Mouse (Mus musculus) heart, embryonic 15.5 days (tissue): ENCODE results near the gene Dusp6. TPM values are rescaled to one million over a fixed set of nuclear protein-coding genes. Genes with fewer than 3 reads are reported as not detected.

Experiments used
- ATAC-seq: fragments of 200-750 bp; cut with Nextera tagmentation; replicated peaks from 2 replicates; pipeline ENCODE4 v1.8.0; 2017; ENCODE audit warnings: low read depth, moderate TSS enrichment; ENCODE audit not compliant: insufficient number of reproducible peaks, insufficient read depth, low FRiP score
- H3K27ac ChIP-seq: fragments of 300-500 bp; sonication (generic); 2 replicates; pipeline ENCODE4 v1.5.1; 2015; ENCODE audit warnings: mild to moderate bottlenecking, inconsistent platforms
- H3K27me3 ChIP-seq: fragments of 300-500 bp; sonication (generic); 2 replicates; pipeline ENCODE4 v1.6.1; 2015; ENCODE audit warnings: inconsistent platforms
- H3K36me3 ChIP-seq: fragments of 300-500 bp; sonication (generic); 2 replicates; pipeline ENCODE4 v1.6.1; 2015; ENCODE audit warnings: mild to moderate bottlenecking, inconsistent platforms
- H3K4me1 ChIP-seq: fragments of 300-500 bp; sonication (generic); replicated peaks from 2 replicates; pipeline ENCODE4 v1.6.1; 2015; ENCODE audit warnings: inconsistent platforms
- H3K4me2 ChIP-seq: fragments of 300-500 bp; sonication (generic); 2 replicates; pipeline ENCODE4 v1.6.1; 2015; ENCODE audit warnings: inconsistent platforms, mild to moderate bottlenecking, moderate library complexity
- H3K4me3 ChIP-seq: fragments of 300-500 bp; sonication (generic); 2 replicates; pipeline ENCODE4 v1.5.1; 2015; ENCODE audit warnings: mild to moderate bottlenecking, inconsistent platforms
- H3K9ac ChIP-seq: fragments of 300-500 bp; sonication (generic); 2 replicates; pipeline ENCODE4 v1.6.1; 2015; ENCODE audit warnings: mild to moderate bottlenecking, inconsistent platforms
- H3K9me3 ChIP-seq: fragments of 300-500 bp; sonication (generic); replicated peaks from 2 replicates; pipeline ENCODE4 v1.6.1; 2016; ENCODE audit warnings: inconsistent platforms
- WGBS: fragments of 180-500 bp; shearing (Covaris S2); methylation state at CpG from one replicate; pipeline ENCODE4 v1.1.7; 2015; ENCODE audit warnings: mixed read lengths; 5-methylcytosine and 5-hydroxymethylcytosine counted together
- polyA plus RNA-seq: library from polyadenylated mRNA; unstranded; fragments of >200 nt; fragmentation: Nextera tagmentation; extraction: Ambion mirVana; gene quantifications from 2 replicates; pipeline ENCODE4 v1.2.1, GENCODE M21; 2015

Gene Dusp6
- polyA plus RNA-seq, 1 experiment from 2014 or later: 34.9 TPM

DNA sequence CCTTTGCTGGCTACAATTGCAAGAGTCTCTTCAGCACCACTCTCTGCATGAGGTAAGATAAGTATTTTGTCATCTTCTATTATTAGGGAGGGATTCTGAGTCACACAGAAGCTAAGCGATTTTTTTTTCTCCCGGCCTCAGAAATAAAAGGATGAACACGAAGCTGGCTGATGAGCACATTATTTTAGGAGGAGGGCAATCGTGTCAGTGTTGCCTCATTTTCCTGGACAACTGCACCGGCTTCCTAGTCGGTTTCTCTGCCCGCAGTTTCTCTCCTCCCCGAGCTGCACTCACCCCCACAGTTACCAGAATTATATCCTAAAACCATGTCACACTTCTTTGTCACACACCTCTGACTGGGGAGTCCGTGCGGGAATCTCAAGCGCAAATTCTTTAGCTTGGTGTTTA is 12.2 kb upstream of the Dusp6 start:
- H3K36me3 ChIP-seq: no peaks in the 10 kb centered on the region
- ATAC-seq: no peak
- H3K9me3 ChIP-seq: no peaks in the 10 kb centered on the region
- no peak overlapping the region; the same call in 1 of the 2 replicates for H3K9ac ChIP-seq
- peak overlapping the region; percentile 48 for H3K4me2 ChIP-seq
- H3K27ac ChIP-seq: no peak overlapping the region
- peaks cover 9% of the 10 kb centered on the region for H3K4me1 ChIP-seq
- 35% methylated on average over 11 of the region's 11 CpGs for WGBS
- no peaks in the 10 kb centered on the region for H3K27me3 ChIP-seq
- H3K4me3 ChIP-seq: peak overlapping the region; percentile 22

GRCm38 (mm10) chr10:99253412-99253811 is 9.6 kb upstream of the Dusp6 start:
- Histone ChIP-seq H3K27ac (no peak overlapping the region), H3K9ac (no peak overlapping the region), H3K36me3 (no peaks in the 10 kb centered on the region), H3K9me3 (no peaks in the 10 kb centered on the region), H3K4me1 (peaks cover 9% of the 10 kb centered on the region), H3K4me3 (no peak overlapping the region), H3K27me3 (no peaks in the 10 kb centered on the region), H3K4me2 (no peak overlapping the region)
- ATAC-seq: no peak
- WGBS: 86% methylated on average over 2 of the region's 2 CpGs

DNA sequence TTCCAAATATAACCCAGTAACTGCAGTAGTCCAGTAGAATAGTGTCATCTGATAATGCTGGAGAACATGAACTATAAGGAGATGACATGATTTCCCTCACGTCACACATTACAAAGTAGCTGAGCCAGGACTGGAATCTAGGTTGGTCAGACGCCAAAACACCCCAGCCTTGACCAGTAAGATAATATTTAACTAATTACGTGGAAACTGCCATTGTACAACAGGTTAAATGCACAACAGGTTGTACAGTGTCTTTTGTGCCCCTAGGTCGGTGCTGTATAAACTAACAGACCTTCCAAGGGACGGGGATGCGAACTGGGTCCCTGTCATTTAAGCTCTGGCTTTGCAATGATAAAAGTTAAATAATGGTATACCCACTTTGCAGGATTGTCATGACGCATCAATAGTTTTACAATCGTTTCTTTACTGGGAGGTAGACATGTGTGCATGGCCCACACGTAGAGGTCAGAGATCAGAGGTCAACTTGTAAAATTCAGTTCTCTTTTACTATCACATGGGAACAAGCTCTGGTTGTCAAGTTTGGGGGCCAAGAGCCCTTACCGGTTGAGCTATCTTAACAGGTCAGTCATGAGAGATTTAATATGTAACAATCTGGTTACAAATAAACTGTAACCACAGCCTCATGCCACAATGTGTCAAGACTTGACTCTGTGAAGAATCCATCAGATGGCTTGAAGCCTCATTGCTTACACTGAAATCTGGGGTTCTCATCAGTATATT is 7.0 kb upstream of the Dusp6 start:
- no peak overlapping the region for H3K4me3 ChIP-seq
- no peaks in the 10 kb centered on the region for H3K27me3 ChIP-seq
- H3K36me3 ChIP-seq: no peaks in the 10 kb centered on the region
- H3K9me3 ChIP-seq: no peaks in the 10 kb centered on the region
- no peak overlapping the region for H3K9ac ChIP-seq
- no peak overlapping the region for H3K27ac ChIP-seq
- 71% methylated on average over 10 of the region's 10 CpGs for WGBS
- no peak for ATAC-seq
- peaks cover 4% of the 10 kb centered on the region for H3K4me1 ChIP-seq
- H3K4me2 ChIP-seq: no peak overlapping the region

DNA sequence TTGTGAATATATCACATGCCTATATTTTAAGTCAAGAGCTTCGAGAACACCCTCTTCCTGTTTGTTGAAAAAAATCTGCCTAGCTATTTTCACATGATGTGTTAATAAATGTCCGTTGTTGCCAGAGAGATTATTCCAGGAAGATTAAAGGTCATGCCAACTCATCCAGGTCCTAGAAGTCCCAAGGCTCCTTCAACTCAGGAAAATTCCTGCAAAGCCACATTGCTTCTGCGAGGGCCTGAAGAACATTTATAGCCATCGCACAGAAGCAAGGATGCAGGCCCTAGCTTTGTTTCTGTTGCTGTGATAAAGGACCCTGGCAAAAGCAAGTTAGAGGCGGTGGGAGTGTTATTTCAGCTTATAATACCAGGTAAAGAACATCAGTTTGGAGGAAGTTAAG is 5.5 kb upstream of the Dusp6 start:
- no peaks in the 10 kb centered on the region for H3K36me3 ChIP-seq
- no peak overlapping the region for H3K27ac ChIP-seq
- no peaks in the 10 kb centered on the region for H3K27me3 ChIP-seq
- ATAC-seq: no peak
- H3K9me3 ChIP-seq: no peaks in the 10 kb centered on the region
- H3K4me3 ChIP-seq: no peak overlapping the region
- WGBS: 66% methylated on average over 5 of the region's 5 CpGs
- H3K4me1 ChIP-seq: peaks cover 4% of the 10 kb centered on the region; the same call in 1 of the 2 replicates
- no peak overlapping the region for H3K4me2 ChIP-seq
- H3K9ac ChIP-seq: no peak overlapping the region

- H3K9me3 ChIP-seq: no peaks in the 10 kb centered on the region
- WGBS: 86% methylated on average over 8 of the region's 8 CpGs
- peaks cover 4% of the 10 kb centered on the region; the same call in 1 of the 2 replicates for H3K4me1 ChIP-seq
- H3K27ac ChIP-seq: no peak overlapping the region
- H3K9ac ChIP-seq: no peak overlapping the region
- no peaks in the 10 kb centered on the region for H3K27me3 ChIP-seq
- no peak for ATAC-seq
- no peak overlapping the region for H3K4me3 ChIP-seq
- H3K36me3 ChIP-seq: no peaks in the 10 kb centered on the region
- H3K4me2 ChIP-seq: no peak overlapping the region
Measured at GRCm38 (mm10) chr10:99259840-99260239, 3.2 kb upstream of the Dusp6 start.

GRCm38 (mm10) chr10:99261151-99261635 is 1.8 kb upstream of the Dusp6 start:
- peaks cover 9% of the 10 kb centered on the region for H3K4me1 ChIP-seq
- no peaks in the 10 kb centered on the region for H3K27me3 ChIP-seq
- H3K9me3 ChIP-seq: no peaks in the 10 kb centered on the region
- H3K9ac ChIP-seq: peak overlapping the region; percentile 80
- H3K27ac ChIP-seq: peak overlapping the region; percentile 97
- H3K36me3 ChIP-seq: no peaks in the 10 kb centered on the region
- WGBS: 0% methylated on average over 30 of the region's 30 CpGs
- H3K4me3 ChIP-seq: peak overlapping the region; percentile 74
- H3K4me2 ChIP-seq: peak overlapping the region; percentile 91
- ATAC-seq: peak; percentile 9; the same call in 1 of the 2 replicates

DNA sequence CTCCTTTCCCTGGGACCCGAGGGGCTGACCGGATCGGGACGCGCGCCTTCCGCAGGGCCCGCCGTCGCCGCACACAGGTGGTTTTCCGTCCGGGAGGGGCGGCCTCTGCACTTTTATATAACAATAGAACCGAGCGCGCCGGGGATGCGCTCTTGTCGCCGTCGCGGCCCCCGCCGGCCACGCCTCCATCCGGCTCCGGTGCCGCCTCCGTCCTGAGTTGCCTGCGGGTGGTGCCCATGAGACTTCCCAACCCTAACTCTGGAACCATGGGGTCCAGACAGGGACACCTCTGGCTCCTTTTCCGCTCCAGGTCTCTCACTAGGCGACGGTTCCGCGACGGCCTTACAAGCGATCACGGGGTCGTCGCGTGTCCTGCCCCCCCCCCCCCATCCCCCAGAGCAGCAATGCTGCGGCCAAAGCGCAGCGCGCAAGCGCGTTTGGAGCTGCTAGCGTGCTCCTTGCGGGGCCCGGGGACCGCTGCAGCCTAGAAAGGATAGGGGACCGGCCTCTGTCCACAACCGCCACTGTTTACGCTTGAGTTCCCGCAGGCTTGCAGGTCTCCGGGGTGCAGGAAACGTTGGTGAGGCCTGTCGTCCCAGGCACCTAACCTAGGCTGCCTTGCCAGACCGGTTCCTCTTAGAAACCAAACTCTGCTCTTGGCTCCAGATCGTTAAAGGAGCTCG is 1.3 kb upstream of the Dusp6 start:
- Histone ChIP-seq H3K27ac (peak overlapping the region; percentile 97), H3K4me2 (peak overlapping the region; percentile 91), H3K9ac (peak overlapping the region; percentile 80), H3K9me3 (no peaks in the 10 kb centered on the region), H3K27me3 (no peaks in the 10 kb centered on the region), H3K4me1 (peaks cover 12% of the 10 kb centered on the region), H3K4me3 (peak overlapping the region; percentile 74), H3K36me3 (no peaks in the 10 kb centered on the region; the same call in 1 of the 2 replicates)
- ATAC-seq: peak; percentile 70
- under 1% methylated on average over 61 of the region's 62 CpGs for WGBS

DNA sequence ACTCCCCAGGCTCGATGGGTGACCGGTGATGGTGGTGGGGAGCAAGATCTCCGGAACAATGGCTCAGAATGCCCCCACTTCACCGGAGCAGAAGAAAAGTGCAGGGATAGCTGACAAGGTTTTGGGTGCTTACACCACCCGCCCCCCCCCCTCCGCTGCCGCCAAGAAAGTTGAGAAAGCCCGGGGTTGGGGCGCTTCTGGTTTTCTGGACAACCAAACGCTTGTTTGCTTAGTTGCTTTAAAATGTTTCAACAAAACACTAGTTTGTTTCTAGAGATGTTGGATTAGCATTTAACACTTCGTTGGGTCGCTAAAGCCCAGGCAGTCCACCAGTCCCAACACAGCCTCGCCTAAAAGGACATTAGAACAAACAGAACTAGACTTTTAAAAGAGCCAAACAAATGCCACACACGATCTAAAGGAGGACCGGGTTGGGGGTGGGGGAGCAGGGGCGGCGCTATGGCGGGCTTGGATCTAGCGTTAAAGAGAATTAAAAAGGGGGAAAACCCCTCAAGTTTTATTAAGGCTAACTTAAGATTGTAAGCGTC is 638 bp upstream of the Dusp6 start:
- H3K4me1 ChIP-seq: peaks cover 16% of the 10 kb centered on the region
- peak overlapping the region; percentile 97 for H3K27ac ChIP-seq
- H3K36me3 ChIP-seq: no peaks in the 10 kb centered on the region; the same call in 1 of the 2 replicates
- peak overlapping the region; percentile 91 for H3K4me2 ChIP-seq
- H3K9ac ChIP-seq: peak overlapping the region; percentile 80
- peak overlapping the region; percentile 74 for H3K4me3 ChIP-seq
- under 1% methylated on average over 20 of the region's 20 CpGs for WGBS
- H3K9me3 ChIP-seq: no peaks in the 10 kb centered on the region
- H3K27me3 ChIP-seq: no peaks in the 10 kb centered on the region
- ATAC-seq: no peak

- Histone ChIP-seq H3K36me3 (no peaks in the 10 kb centered on the region; the same call in 1 of the 2 replicates), H3K4me3 (peak overlapping the region; percentile 74), H3K27me3 (no peaks in the 10 kb centered on the region), H3K9me3 (no peaks in the 10 kb centered on the region), H3K27ac (peak overlapping the region; percentile 97), H3K4me1 (peaks cover 28% of the 10 kb centered on the region), H3K9ac (peak overlapping the region; percentile 82), H3K4me2 (peak overlapping the region; percentile 91)
- WGBS: under 1% methylated on average over 66 of the region's 66 CpGs
- 0 out of 2 replicates have a peak, but pooled peaks have one; percentile 6 for ATAC-seq
Measured at GRCm38 (mm10) chr10:99263419-99264221, 589 bp downstream of the Dusp6 start.

DNA sequence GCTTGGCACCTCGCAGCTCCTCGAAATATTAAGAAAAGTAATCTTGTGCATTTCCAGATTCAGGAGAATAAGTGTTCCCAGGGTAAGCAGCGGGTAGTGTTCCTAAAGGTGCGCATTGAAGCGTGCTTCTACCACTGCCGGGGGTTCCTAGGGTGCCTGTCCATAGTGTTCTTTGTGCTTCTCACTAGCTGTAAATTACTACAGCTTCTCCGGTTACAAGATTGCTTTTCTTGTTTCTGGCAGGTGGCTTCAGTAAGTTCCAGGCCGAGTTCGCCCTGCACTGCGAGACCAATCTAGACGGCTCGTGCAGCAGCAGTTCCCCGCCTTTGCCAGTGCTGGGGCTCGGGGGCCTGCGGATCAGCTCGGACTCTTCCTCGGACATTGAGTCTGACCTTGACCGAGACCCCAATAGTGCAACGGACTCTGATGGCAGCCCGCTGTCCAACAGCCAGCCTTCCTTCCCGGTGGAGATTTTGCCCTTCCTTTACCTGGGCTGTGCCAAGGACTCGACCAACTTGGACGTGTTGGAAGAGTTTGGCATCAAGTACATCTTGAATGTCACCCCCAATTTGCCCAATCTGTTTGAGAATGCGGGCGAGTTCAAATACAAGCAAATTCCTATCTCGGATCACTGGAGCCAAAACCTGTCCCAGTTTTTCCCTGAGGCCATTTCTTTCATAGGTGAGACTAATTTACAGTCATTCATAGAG is 1.4 kb downstream of the Dusp6 start:
- peaks cover 37% of the 10 kb centered on the region for H3K4me1 ChIP-seq
- H3K36me3 ChIP-seq: no peaks in the 10 kb centered on the region; the same call in 1 of the 2 replicates
- peak overlapping the region; percentile 82 for H3K9ac ChIP-seq
- no peaks in the 10 kb centered on the region for H3K9me3 ChIP-seq
- WGBS: 2% methylated on average over 26 of the region's 26 CpGs
- H3K27me3 ChIP-seq: no peaks in the 10 kb centered on the region
- H3K4me3 ChIP-seq: peak overlapping the region; percentile 74
- no peak for ATAC-seq
- H3K4me2 ChIP-seq: peak overlapping the region; percentile 91
- peak overlapping the region; percentile 97 for H3K27ac ChIP-seq
